Mouse (Mus musculus): Measurements from ENCODE around the gene Gemin7. TPM values are rescaled to one million over a fixed set of nuclear protein-coding genes. Genes with fewer than 3 reads are reported as not detected.

The Gemin7 gene
- total RNA-seq, 1 experiment from 2014 or later, result 41.0 TPM

Other genes starting within 250 kb of the Gemin7 start
- gene Ercc1, start 232.8 kb downstream of the Gemin7 start, total RNA-seq (2017), result 17.1 and 18.9 TPM in 2 replicates
- gene Cd3eap, start 218.1 kb downstream of the Gemin7 start, total RNA-seq (2017), result 23.2 and 27.6 TPM in 2 replicates
- gene Ppp1r13l, start 217.8 kb downstream of the Gemin7 start, total RNA-seq (2017), result 0.82 and 0.96 TPM in 2 replicates
- 25.8 and 30.3 TPM in 2 replicates for gene Ercc2, start 195.6 kb downstream of the Gemin7 start, total RNA-seq (2017)
- gene Klc3, start 173.5 kb downstream of the Gemin7 start, total RNA-seq (2017), result not detected in 2 replicates
- gene Ckm, start 172.8 kb downstream of the Gemin7 start, total RNA-seq (2017), result 1.5 and 3.6 TPM in 2 replicates
- gene Mark4, start 118.8 kb downstream of the Gemin7 start, total RNA-seq (2017), result 4.6 and 7.7 TPM in 2 replicates
- gene Exoc3l2, start 114.3 kb downstream of the Gemin7 start, total RNA-seq (2017), result 3.1 and 4.2 TPM in 2 replicates
- gene Bloc1s3, start 69.2 kb downstream of the Gemin7 start, total RNA-seq (2017), result 2.6 and 2.8 TPM in 2 replicates
- gene Trappc6a, start 69.2 kb downstream of the Gemin7 start, total RNA-seq (2017), result 33.6 and 43.7 TPM in 2 replicates
- gene Nkpd1, start 59.8 kb downstream of the Gemin7 start, total RNA-seq (2017), result 0.27 and 0.68 TPM in 2 replicates
- gene Ppp1r37, start 14.5 kb downstream of the Gemin7 start, total RNA-seq (2017), result 10.5 and 14.9 TPM in 2 replicates
- 2.6 and 6.3 TPM in 2 replicates for gene Zfp296, start 308 bp downstream of the Gemin7 start, total RNA-seq (2017)
- gene Clasrp, start 26.9 kb upstream of the Gemin7 start, total RNA-seq (2017), result 27.3 and 33.4 TPM in 2 replicates
- 2.8 and 3.1 TPM in 2 replicates for gene Relb, start 51.8 kb upstream of the Gemin7 start, total RNA-seq (2017)
- gene Clptm1, start 87.4 kb upstream of the Gemin7 start, total RNA-seq (2017), result 28.0 and 29.1 TPM in 2 replicates
- not detected in 2 replicates for gene Apoc2, start 100.3 kb upstream of the Gemin7 start, total RNA-seq (2017)
- not detected in 2 replicates for gene Gm44805, start 103.8 kb upstream of the Gemin7 start, total RNA-seq (2017)
- gene Apoc4, start 103.9 kb upstream of the Gemin7 start, total RNA-seq (2017), result not detected in 2 replicates
- gene Apoc1, start 115.1 kb upstream of the Gemin7 start, total RNA-seq (2017), result 7.3 TPM in 1 of 2 replicates, not detected in the other
- 659 and 679 TPM in 2 replicates for gene Apoe, start 121.6 kb upstream of the Gemin7 start, total RNA-seq (2017)
- 40.1 and 47.0 TPM in 2 replicates for gene Tomm40, start 137.8 kb upstream of the Gemin7 start, total RNA-seq (2017)
- gene Nectin2, start 172.9 kb upstream of the Gemin7 start, total RNA-seq (2017), result 0.73 and 2.5 TPM in 2 replicates
- 0.32 TPM in 1 of 2 replicates, not detected in the other for gene Bcam, start 193.4 kb upstream of the Gemin7 start, total RNA-seq (2017)
- gene Cblc, start 219.2 kb upstream of the Gemin7 start, total RNA-seq (2017), result not detected in 2 replicates
- gene Bcl3, start 245.2 kb upstream of the Gemin7 start, total RNA-seq (2017), result 1.6 and 2.4 TPM in 2 replicates